Comparison of ENCODE assay signal across 7 mouse cellular contexts in the genomic region with DNA sequence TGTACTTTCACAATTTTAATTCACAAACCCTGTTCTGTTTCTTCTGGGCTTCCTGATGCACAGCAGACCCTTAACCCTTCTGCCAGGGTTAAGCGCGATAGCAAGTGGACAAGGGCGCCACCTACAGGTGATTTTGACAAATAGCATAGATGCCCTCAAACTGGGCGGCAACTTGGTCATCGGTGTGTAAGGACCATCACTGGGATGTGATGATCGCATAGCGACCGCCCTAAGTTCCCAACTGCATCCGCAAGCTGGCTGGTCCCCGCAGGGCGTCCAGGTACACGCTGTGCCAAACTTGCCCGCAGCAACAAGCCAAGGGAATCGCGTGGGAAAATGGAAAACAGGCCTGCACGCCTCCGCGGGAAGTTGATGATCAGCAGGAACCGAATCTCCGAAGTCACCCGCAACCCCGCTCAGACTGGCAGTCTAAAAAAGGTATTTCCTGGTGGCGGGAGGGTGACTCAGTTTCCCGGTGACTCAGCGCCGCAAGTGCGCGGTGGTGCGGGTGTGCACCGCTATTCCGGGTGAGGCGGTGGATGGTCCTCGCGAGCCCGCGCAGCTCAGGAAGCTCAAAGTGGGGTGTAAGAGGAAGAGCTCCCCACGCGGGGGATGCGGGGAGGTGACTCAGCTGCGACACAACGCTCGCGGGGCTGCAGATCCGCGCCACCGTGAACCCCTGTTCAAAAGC.
DNase-seq lines count a peak whose midpoint lies in the region; ATAC-seq and TF ChIP-seq lines count a peak whose summit lies in the region.

No protein-coding gene starts in this region.

- peaks cover 10% of the 10 kb centered on the region for H3K27me3 ChIP-seq in intestine, postnatal 0 days (replicated peaks; ENCODE audit: control insufficient read depth, insufficient read depth, low read length)
- peaks cover 51% of the 10 kb centered on the region for H3K27me3 ChIP-seq in midbrain, embryonic 10.5 days (ENCODE audit: low read depth, poor library complexity, severe bottlenecking)

- no peak for ATAC-seq in intestine, postnatal 0 days

- H3K36me3 ChIP-seq in intestine, postnatal 0 days (ENCODE audit: control insufficient read depth, insufficient read depth) = no peaks in the 10 kb centered on the region
- H3K36me3 ChIP-seq in midbrain, embryonic 10.5 days = no peaks in the 10 kb centered on the region

- peak; percentile 43 for DNase-seq in adrenal gland, adult 8-10 months
- peak; percentile 94 for DNase-seq in embryo, embryonic 10 days (ENCODE audit: low spot score)
- peak; percentile 48 to 74 for DNase-seq in gastrocnemius, postnatal 4 days (ENCODE audit: low spot score in 2 of 2)
- peak; percentile 75 to 76 for DNase-seq in left cerebral cortex, postnatal 36 days (ENCODE audit: low spot score in 2 of 2)
- peak; percentile 81 for DNase-seq in midbrain, embryonic 10.5 days (ENCODE audit: low spot score)
- DNase-seq in right cerebral cortex, postnatal 4 days = peak; percentile 71

- peak overlapping the region; percentile 31 for H3K4me3 ChIP-seq in intestine, postnatal 0 days (ENCODE audit: low read depth, low read length)
- H3K4me3 ChIP-seq in midbrain, embryonic 10.5 days = peak overlapping the region; percentile 60

- 3% methylated on average over 46 of the region's 46 CpGs for WGBS in intestine, postnatal 0 days
- 1% methylated on average over 46 of the region's 46 CpGs for WGBS in midbrain, embryonic 10.5 days

- intact Hi-C loops in left cerebral cortex, postnatal 36 days (cut with DNase I) = loop anchor here (5.0 to 10.0 kb wide), 4 partner anchors 175 to 1143 kb away; no protein-coding TSS in a partner anchor

- TF ChIP-seq CTCF in intestine, postnatal 0 days (IDR thresholded peaks at IDR 0.05; ENCODE audit: low read depth) = peak; percentile 98

- no peak overlapping the region for H3K9ac ChIP-seq in intestine, postnatal 0 days (ENCODE audit: low read depth, low read length)

- peak overlapping the region; percentile 67 for H3K4me2 ChIP-seq in intestine, postnatal 0 days (replicated peaks; ENCODE audit: low read depth)

- H3K9me3 ChIP-seq in intestine, postnatal 0 days (ENCODE audit: control insufficient read depth) = no peaks in the 10 kb centered on the region
- H3K9me3 ChIP-seq in midbrain, embryonic 10.5 days (replicated peaks) = no peaks in the 10 kb centered on the region

- H3K27ac ChIP-seq in intestine, postnatal 0 days (ENCODE audit: low read depth, low read length) = no peak overlapping the region
- peak overlapping the region; percentile 24; the same call in 1 of the 2 replicates for H3K27ac ChIP-seq in midbrain, embryonic 10.5 days (replicated peaks)

- no peaks in the 10 kb centered on the region; the same call in 1 of the 2 replicates for H3K4me1 ChIP-seq in intestine, postnatal 0 days (replicated peaks; ENCODE audit: control insufficient read depth, insufficient read depth, low read length)
- H3K4me1 ChIP-seq in midbrain, embryonic 10.5 days = peaks cover 17% of the 10 kb centered on the region

Comparison
In these comparisons a context has a peak if more than half of its experiments do, and no peak if none do; other contexts are left out.
1. DNase-seq: peak in every context shown above with its lines; median percentile 94 in embryo, embryonic 10 days; 81 in midbrain, embryonic 10.5 days; 76 in left cerebral cortex, postnatal 36 days; 71 in right cerebral cortex, postnatal 4 days; 61 in gastrocnemius, postnatal 4 days; 43 in adrenal gland, adult 8-10 months.